Mouse (Mus musculus): ENCODE measurements at regions not wholly inside any gene's neighbourhood (a gene's known extent, or its start where the extent isn't known, plus 50 kb on each side); places are given as distances from the start of the nearest gene placed in this dataset.

DNA sequence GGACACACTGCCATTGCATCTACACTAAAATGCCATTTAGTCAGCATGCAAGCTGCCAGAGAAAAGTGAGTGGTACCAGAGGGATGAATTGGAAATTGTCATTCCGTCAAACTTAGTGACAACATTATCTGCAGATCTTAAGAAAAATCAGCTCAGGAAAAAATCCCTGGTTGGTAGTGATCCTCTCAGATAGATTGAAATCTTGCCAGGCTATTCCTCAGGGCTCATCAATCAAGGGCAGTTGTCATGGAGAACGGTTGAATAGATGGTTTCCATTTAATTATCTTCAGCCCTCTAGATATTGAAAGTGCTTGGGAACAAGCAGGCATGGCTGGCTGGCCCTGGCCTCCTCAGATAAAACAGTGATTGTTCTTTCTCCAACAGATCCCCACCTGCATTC, 456.2 kb upstream of the Castor2 start:
- Histone ChIP-seq H3K27ac (ENCODE audit: low read depth, low read length) (no peak overlapping the region), H3K27me3 (replicated peaks; ENCODE audit: control insufficient read depth, insufficient read depth, low read length) (no peaks in the 10 kb centered on the region), H3K36me3 (ENCODE audit: control insufficient read depth, insufficient read depth) (no peaks in the 10 kb centered on the region), H3K9ac (ENCODE audit: low read depth, low read length) (no peak overlapping the region), H3K4me2 (replicated peaks; ENCODE audit: low read depth) (no peak overlapping the region), H3K9me3 (ENCODE audit: control insufficient read depth) (no peaks in the 10 kb centered on the region), H3K4me1 (replicated peaks; ENCODE audit: control insufficient read depth, insufficient read depth, low read length) (no peaks in the 10 kb centered on the region), H3K4me3 (ENCODE audit: low read depth, low read length) (no peak overlapping the region)
- no peak for TF ChIP-seq CTCF (IDR thresholded peaks at IDR 0.05; ENCODE audit: low read depth)
- 73% methylated on average over 2 of the region's 2 CpGs for WGBS
- ATAC-seq = no peak

DNA sequence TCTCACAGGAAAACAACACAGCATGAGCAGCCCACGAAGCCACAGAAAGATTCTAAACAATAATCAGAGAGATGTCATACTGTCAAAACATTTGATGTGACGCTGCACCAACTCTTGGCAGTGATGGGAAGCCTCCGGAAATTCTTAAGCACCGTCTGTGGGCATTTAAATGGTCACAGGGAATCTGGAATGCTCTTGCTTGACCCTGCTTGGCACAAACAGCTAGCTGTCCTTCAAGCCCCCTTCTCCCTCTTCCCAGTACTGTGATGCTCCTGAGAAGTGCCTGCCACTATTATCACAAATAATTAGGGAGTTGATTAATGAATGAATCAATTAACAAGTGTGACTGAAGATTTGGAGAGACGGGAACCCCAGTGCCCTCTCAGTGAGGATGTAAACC, 465.0 kb upstream of the Castor2 start:
- no peak overlapping the region for H3K9ac ChIP-seq (ENCODE audit: low read depth, low read length)
- no peaks in the 10 kb centered on the region for H3K4me1 ChIP-seq (replicated peaks; ENCODE audit: control insufficient read depth, insufficient read depth, low read length)
- TF ChIP-seq CTCF (IDR thresholded peaks at IDR 0.05; ENCODE audit: low read depth) = no peak
- no peak overlapping the region for H3K4me2 ChIP-seq (replicated peaks; ENCODE audit: low read depth)
- no peak for ATAC-seq
- no peak overlapping the region for H3K4me3 ChIP-seq (ENCODE audit: low read depth, low read length)
- H3K9me3 ChIP-seq (ENCODE audit: control insufficient read depth) = no peaks in the 10 kb centered on the region
- no peak overlapping the region for H3K27ac ChIP-seq (ENCODE audit: low read depth, low read length)
- no peaks in the 10 kb centered on the region for H3K36me3 ChIP-seq (ENCODE audit: control insufficient read depth, insufficient read depth)
- 63% methylated on average over 5 of the region's 5 CpGs for WGBS
- no peaks in the 10 kb centered on the region for H3K27me3 ChIP-seq (replicated peaks; ENCODE audit: control insufficient read depth, insufficient read depth, low read length)

DNA sequence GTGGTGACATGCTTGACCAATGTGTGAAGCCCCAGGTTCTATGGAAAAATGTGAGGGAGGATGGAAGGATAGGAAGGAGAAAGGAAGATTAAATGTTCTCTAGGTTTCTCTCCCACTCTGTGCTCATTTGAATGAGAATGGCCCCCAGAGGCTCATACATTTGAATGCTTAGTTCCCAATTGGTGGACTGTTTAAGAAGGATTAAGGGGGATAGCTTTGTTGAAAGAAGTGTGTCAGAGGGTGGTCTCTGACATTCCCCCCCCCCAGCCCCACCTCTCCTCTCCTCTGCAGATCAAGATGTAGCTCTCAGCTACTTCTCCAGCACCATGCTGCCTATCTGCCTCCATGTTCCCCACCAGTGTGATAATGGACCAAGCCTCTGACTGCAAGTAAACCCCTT, 467.7 kb upstream of the Castor2 start:
- H3K4me1 ChIP-seq (replicated peaks; ENCODE audit: control insufficient read depth, insufficient read depth, low read length) = no peaks in the 10 kb centered on the region
- no peaks in the 10 kb centered on the region for H3K36me3 ChIP-seq (ENCODE audit: control insufficient read depth, insufficient read depth)
- H3K9me3 ChIP-seq (ENCODE audit: control insufficient read depth) = no peaks in the 10 kb centered on the region
- ATAC-seq = no peak
- no peak overlapping the region for H3K9ac ChIP-seq (ENCODE audit: low read depth, low read length)
- no peaks in the 10 kb centered on the region for H3K27me3 ChIP-seq (replicated peaks; ENCODE audit: control insufficient read depth, insufficient read depth, low read length)
- H3K4me3 ChIP-seq (ENCODE audit: low read depth, low read length) = no peak overlapping the region
- no peak overlapping the region for H3K4me2 ChIP-seq (replicated peaks; ENCODE audit: low read depth)
- H3K27ac ChIP-seq (ENCODE audit: low read depth, low read length) = no peak overlapping the region
- TF ChIP-seq CTCF (IDR thresholded peaks at IDR 0.05; ENCODE audit: low read depth) = no peak

DNA sequence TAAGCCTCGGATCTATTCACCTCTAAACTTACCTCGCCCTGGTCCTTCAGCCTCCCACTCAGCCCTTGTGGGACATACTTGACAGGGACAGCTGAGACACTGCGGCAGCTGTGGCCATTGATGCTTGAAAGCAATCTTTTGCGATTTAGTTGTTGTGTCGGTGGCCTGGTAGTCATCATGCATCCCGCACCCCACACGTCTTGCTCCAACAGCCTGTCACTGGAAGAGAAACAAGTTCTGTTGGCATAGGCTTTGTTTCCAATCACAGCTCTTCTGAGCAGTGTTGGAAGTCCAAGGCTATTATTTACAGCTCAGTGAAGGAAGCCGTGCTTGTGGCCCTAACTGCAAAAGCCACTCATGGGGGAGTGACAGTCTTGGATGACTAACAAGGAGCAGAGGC, 480.2 kb upstream of the Castor2 start:
- TF ChIP-seq CTCF (IDR thresholded peaks at IDR 0.05; ENCODE audit: low read depth) = no peak
- Histone ChIP-seq H3K27me3 (replicated peaks; ENCODE audit: control insufficient read depth, insufficient read depth, low read length) (no peaks in the 10 kb centered on the region), H3K27ac (ENCODE audit: low read depth, low read length) (no peak overlapping the region), H3K4me3 (ENCODE audit: low read depth, low read length) (no peak overlapping the region), H3K4me2 (replicated peaks; ENCODE audit: low read depth) (no peak overlapping the region), H3K9ac (ENCODE audit: low read depth, low read length) (no peak overlapping the region), H3K36me3 (ENCODE audit: control insufficient read depth, insufficient read depth) (no peaks in the 10 kb centered on the region), H3K4me1 (replicated peaks; ENCODE audit: control insufficient read depth, insufficient read depth, low read length) (no peaks in the 10 kb centered on the region), H3K9me3 (ENCODE audit: control insufficient read depth) (no peaks in the 10 kb centered on the region)
- 82% methylated on average over 8 of the region's 8 CpGs for WGBS
- no peak for ATAC-seq

DNA sequence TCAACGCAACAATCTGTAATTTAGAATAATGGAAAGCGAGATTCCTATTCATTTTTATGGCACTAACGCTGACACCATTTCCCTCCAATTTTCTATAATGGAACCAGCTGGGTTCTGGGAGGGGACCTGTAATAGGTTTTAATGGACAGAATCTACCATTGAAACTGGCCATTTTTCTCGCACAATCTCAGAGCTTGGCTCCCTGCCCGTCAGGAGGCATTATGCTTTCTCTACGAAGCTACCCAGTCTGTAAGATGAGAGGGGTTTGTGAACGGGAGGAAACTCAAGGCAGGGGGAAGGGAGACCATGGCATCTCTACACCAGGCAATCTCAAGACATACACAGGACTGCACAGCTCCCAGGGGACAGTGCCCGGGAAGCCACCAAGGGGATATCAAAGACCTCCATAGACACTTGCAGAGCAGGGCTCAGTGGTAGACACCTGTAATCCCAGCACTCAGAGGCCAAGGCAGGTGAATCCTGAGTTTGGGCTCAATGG, 498.2 kb upstream of the Castor2 start:
- Histone ChIP-seq H3K4me2 (replicated peaks; ENCODE audit: low read depth) (no peak overlapping the region), H3K4me1 (replicated peaks; ENCODE audit: control insufficient read depth, insufficient read depth, low read length) (no peaks in the 10 kb centered on the region), H3K9me3 (ENCODE audit: control insufficient read depth) (no peaks in the 10 kb centered on the region), H3K36me3 (ENCODE audit: control insufficient read depth, insufficient read depth) (no peaks in the 10 kb centered on the region), H3K4me3 (ENCODE audit: low read depth, low read length) (no peak overlapping the region), H3K27ac (ENCODE audit: low read depth, low read length) (no peak overlapping the region), H3K9ac (ENCODE audit: low read depth, low read length) (no peak overlapping the region), H3K27me3 (replicated peaks; ENCODE audit: control insufficient read depth, insufficient read depth, low read length) (no peaks in the 10 kb centered on the region)
- TF ChIP-seq CTCF (IDR thresholded peaks at IDR 0.05; ENCODE audit: low read depth) = no peak
- WGBS = 77% methylated on average over 8 of the region's 8 CpGs
- ATAC-seq = no peak

DNA sequence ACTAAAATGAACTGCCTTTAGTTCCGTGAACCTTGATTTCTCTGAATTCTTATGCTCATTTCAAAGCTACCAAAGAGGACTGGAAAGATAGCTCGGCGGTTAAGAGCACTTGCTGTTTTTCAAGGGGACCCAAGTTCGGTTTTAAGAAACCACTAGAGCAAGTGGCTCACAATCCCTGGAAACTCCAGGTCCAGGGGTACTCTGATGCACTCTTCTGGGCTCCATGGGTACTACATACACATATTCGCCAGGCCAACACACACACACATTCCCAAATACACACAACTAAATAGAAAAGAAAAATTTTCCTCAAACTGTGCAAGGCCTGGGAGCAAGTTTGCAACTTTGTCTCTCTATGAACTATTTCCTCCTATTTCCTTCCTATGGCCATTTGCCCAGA, 498.9 kb upstream of the Castor2 start:
- no peaks in the 10 kb centered on the region for H3K36me3 ChIP-seq (ENCODE audit: control insufficient read depth, insufficient read depth)
- no peak overlapping the region for H3K4me3 ChIP-seq (ENCODE audit: low read depth, low read length)
- TF ChIP-seq CTCF (IDR thresholded peaks at IDR 0.05; ENCODE audit: low read depth) = peak; percentile 57
- no peaks in the 10 kb centered on the region for H3K4me1 ChIP-seq (replicated peaks; ENCODE audit: control insufficient read depth, insufficient read depth, low read length)
- no peaks in the 10 kb centered on the region for H3K27me3 ChIP-seq (replicated peaks; ENCODE audit: control insufficient read depth, insufficient read depth, low read length)
- H3K9ac ChIP-seq (ENCODE audit: low read depth, low read length) = no peak overlapping the region
- no peak for ATAC-seq
- no peaks in the 10 kb centered on the region for H3K9me3 ChIP-seq (ENCODE audit: control insufficient read depth)
- WGBS = 52% methylated on average over 5 of the region's 5 CpGs
- H3K27ac ChIP-seq (ENCODE audit: low read depth, low read length) = no peak overlapping the region
- no peak overlapping the region for H3K4me2 ChIP-seq (replicated peaks; ENCODE audit: low read depth)

DNA sequence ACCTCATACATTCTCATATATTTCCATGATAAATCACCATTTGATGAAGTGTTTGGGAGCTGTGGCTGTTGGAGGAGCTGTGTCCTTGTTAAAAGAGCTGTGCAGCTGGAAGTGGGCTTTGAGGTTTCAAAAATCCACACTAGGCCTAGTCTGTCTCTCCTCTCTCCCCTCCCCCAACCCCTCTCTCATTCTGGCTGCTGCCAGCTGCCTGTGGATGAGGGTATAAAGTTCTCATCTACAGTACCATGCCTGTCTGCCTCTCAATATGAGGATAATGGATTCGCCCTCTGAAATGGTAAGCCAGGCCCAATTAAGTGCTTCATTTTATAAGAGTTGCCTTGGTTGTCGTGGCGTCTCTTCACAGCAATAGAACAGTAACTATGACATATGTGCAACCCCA, 501.4 kb upstream of the Castor2 start:
- no peak for TF ChIP-seq CTCF (IDR thresholded peaks at IDR 0.05; ENCODE audit: low read depth)
- H3K27ac ChIP-seq (ENCODE audit: low read depth, low read length) = no peak overlapping the region
- H3K4me1 ChIP-seq (replicated peaks; ENCODE audit: control insufficient read depth, insufficient read depth, low read length) = no peaks in the 10 kb centered on the region
- no peak overlapping the region for H3K9ac ChIP-seq (ENCODE audit: low read depth, low read length)
- no peak for ATAC-seq
- no peaks in the 10 kb centered on the region for H3K36me3 ChIP-seq (ENCODE audit: control insufficient read depth, insufficient read depth)
- no peaks in the 10 kb centered on the region for H3K27me3 ChIP-seq (replicated peaks; ENCODE audit: control insufficient read depth, insufficient read depth, low read length)
- H3K4me3 ChIP-seq (ENCODE audit: low read depth, low read length) = no peak overlapping the region
- H3K9me3 ChIP-seq (ENCODE audit: control insufficient read depth) = no peaks in the 10 kb centered on the region
- no peak overlapping the region for H3K4me2 ChIP-seq (replicated peaks; ENCODE audit: low read depth)
- 93% methylated on average over 3 of the region's 3 CpGs for WGBS
